Mouse (Mus musculus) layer of hippocampus, adult 8-10 months (tissue): Measurements from ENCODE around the gene Cpeb4. TPM values are rescaled to one million over a fixed set of nuclear protein-coding genes. Genes with fewer than 3 reads are reported as not detected.
"Not testable (repeated sequence)": the region's sequence is repeated elsewhere in the genome, so short reads cannot be mapped to it uniquely, and the experiment has no call there.

Experiments
- DNase-seq, 2 experiments: peaks; one replicate each; pipeline ENCODE4 v3.0.0; 2022; ENCODE audit warnings: low spot score in 2 of 2
- total RNA-seq, 4 experiments: library from RNA; stranded (reverse); gene quantifications; 2 replicates each; pipeline ENCODE4 v1.2.4; 2022

The Cpeb4 gene
- total RNA-seq, 4 experiments from 2014 or later = 129 to 159 (median 149) TPM

- DNase-seq = no peak
Observed at GRCm38 (mm10) chr11:31974132-31974531, 102.1 kb downstream of the Cpeb4 start.

DNA sequence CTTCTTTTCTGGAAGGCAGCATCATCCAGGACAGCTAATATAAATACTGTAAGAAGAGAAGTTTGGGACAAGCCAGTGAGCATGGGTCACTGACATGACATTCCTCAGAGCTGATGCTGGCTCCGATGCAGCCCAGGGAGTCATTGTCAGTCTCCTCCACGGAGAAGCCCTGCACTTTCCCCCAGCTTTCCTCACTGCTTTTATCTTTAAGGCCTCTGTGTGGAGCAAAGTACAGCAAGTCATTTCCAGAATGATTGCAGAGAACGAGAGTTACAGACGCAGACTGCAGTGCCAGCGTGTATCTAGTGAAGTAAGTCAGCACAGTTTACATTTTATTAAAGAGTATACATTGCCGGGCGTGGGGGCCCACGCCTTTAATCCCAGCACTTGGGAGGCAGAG, 102.8 kb downstream of the Cpeb4 start:
- DNase-seq = no peak

DNA sequence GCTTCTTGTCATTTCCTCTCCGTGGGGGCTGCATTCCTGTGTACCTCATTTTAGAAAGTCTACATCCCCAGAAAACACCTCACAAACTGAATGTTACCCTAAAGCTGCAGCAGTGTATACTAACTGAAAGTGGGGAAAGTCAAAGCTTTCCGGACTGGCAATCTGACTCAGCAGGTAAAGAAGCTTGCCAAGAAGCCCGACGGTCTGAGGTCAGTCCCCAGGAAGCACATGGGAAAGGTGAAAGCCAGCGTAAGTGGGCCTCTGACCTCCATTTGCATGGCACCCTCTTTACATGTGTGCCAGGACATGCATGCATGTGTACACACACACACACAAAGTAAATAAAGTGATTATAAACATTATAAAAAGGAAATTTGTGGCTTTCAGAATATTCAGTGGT, 103.7 kb downstream of the Cpeb4 start:
- no peak for DNase-seq

DNA sequence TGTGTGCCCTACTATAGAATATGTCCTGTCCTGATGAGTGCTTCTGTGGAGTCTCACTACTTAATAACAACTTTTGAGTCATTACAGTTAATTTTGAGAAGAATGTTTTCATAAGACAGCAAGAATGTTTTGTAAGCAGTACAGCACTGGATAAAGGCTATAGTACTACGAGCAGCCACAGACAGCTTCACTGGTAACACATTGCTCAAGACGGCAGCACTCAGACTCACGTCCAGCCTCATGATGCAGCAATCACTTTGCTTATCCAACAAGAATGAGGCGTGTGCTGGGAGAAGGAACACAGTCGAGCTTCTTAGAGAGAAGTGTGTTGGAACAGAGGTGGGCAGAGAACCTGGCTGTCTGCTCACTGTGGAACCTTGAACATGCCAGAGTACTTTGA, 104.1 kb downstream of the Cpeb4 start:
- no peak for DNase-seq

GRCm38 (mm10) chr11:31980089-31980488, 108.1 kb downstream of the Cpeb4 start:
- not testable (repeated sequence) for DNase-seq

GRCm38 (mm10) chr11:31981830-31982229, 109.8 kb downstream of the Cpeb4 start:
- no peak for DNase-seq

- not testable (repeated sequence) for DNase-seq
Observed at GRCm38 (mm10) chr11:31982247-31982943, 110.4 kb downstream of the Cpeb4 start.

- DNase-seq = no peak
Observed at GRCm38 (mm10) chr11:31983249-31983648, 111.2 kb downstream of the Cpeb4 start.

- DNase-seq = no peak
Observed at GRCm38 (mm10) chr11:31984786-31985185, 112.8 kb downstream of the Cpeb4 start.

Other genes with a start within 250 kb of the Cpeb4 start
- 100 to 1,000 TPM in 1 of 4 experiments, 10 to 100 TPM in 3; 91.2 to 101 (median 93.4) TPM for gene Bod1, start 200.3 kb upstream of the Cpeb4 start, total RNA-seq
- gene 4930524B15Rik, start 93.4 kb downstream of the Cpeb4 start, total RNA-seq = under 1 TPM in 2 of 4 experiments, not detected in 2; 0.16 to 0.22 TPM
- 100 to 1,000 TPM; 635 to 719 (median 677) TPM for gene Nsg2, start 128.3 kb downstream of the Cpeb4 start, total RNA-seq